Mouse (Mus musculus) lung, postnatal 10 days (tissue): ENCODE measurements at regions not wholly inside any gene's neighbourhood (a gene's known extent, or its start where the extent isn't known, plus 50 kb on each side); places are given as distances from the start of the nearest gene placed in this dataset.

ENCODE experiments used
- DNase-seq: peaks from one replicate; pipeline ENCODE4 v3.0.0; 2021

- no peak for DNase-seq
Measured at GRCm38 (mm10) chr8:49236021-49236821, 392.5 kb upstream of the Tenm3 start.

- no peak for DNase-seq
Measured at GRCm38 (mm10) chr8:49223841-49224420, 380.2 kb upstream of the Tenm3 start.

DNA sequence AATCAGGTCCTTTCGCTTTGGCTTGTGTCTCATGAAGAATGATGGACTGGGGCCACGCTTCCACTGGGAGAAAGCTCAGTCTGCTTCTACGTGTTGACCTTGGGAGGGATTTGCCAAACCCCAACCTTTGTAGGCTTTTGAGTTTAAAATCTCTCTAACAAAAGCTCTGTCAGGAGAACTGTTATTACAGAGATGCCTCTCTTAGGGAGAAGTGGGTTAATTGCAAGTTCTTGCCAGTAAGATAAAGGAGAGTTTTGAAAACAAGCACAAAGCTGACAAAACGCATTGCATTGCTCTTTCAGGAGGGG lies 351.5 kb upstream of the Tenm3 start:
- no peak for DNase-seq

DNA sequence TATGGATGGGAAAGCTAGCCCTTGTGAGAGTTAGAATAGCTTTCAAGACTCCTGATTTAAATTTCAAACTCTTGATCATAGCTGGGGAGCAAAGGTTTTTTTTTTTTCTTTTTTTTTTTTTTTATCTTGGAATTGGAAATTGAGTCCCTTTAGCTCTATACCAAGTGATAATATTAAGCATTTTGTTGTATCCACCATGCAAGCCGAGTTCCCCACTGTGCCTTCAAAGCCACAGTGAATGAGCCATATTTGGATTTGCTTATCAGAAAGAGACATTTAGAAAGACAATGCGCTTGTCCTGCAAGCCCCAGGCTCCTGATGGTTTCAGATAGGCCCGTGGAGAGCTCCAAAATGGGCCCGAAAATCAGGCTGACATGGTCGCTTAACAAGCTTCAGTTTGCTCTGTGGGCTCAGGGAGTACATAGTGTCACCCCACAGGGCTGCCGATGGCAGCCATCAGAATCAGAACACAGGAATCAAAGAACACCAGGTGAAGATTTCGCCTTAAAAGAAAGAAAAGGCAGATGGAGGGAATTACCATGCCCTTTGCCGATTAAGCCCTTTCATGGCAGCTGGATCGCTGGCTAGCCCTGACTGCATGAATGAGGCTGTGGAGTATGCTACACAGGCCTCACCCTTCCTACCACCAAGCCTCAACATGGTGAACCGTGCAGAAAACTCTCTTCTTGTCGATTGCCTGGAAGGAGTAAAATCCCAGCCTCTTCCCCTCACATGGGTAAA lies 351.0 kb upstream of the Tenm3 start:
- no peak for DNase-seq

GRCm38 (mm10) chr8:49186853-49187252 lies 343.1 kb upstream of the Tenm3 start:
- DNase-seq = no peak

DNA sequence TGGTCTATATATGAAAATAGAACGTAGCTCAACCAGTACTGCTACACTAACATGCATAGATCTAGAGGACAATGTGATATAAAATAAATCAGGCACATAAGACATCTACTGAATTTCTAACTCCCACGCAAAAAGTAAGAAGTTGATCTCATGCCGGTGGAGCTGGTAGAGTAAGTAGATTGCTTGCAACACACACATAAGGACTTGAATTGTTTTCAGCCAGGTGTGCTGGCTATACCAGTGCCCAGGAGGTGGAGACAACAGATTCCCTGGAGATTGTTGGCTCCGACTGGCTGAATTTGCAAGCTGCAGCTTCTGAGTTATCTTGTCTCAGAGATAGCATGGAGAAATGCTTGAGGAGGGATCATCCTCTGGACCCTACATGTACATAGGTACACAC lies 331.6 kb upstream of the Tenm3 start:
- no peak for DNase-seq

GRCm38 (mm10) chr8:49174956-49175355 lies 331.2 kb upstream of the Tenm3 start:
- no peak for DNase-seq

DNA sequence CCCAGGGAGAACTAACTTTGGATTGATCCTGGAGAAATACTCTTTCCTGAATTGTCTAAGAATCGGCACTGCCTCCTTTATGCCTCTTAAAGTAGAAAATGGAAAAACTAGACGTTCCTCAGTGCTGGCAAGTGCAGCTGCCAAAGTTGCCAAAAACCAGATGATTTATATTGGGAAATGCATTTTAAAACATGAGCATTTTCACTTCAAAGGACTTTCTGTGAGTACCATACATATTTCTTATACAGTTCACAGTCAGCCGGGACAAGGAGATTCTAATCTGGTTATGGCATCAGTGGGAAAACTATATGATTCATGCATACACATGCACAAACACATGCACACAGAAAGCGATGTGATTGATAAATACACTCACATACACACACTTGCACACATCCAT lies 315.6 kb upstream of the Tenm3 start:
- DNase-seq = no peak

DNA sequence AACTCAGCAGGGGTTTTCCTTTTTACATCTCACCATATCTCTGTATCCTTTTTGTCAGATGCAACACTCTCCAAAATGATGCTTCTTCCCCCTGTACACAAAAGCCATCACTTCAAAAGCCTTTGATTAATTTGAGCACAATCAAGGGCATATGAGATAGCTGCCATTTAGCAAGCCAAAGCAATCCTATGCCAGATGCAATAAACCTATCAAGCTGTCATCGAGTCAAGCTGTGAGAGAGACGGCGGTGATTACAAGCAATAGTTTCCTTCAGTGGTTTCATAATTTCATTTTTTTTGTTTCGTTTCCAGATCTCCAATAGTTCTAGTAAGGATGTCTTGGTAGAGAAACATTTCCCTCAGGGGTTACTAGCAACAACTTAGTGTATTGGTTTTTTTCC lies 314.4 kb upstream of the Tenm3 start:
- DNase-seq = no peak

- no peak for DNase-seq
Measured at GRCm38 (mm10) chr8:49136503-49137044, 292.8 kb upstream of the Tenm3 start.

- DNase-seq = no peak
Measured at GRCm38 (mm10) chr8:49109095-49109494, 265.3 kb upstream of the Tenm3 start.

- DNase-seq = no peak
Measured at GRCm38 (mm10) chr8:49108665-49109064, 264.9 kb upstream of the Tenm3 start.

GRCm38 (mm10) chr8:49106531-49106930 lies 262.8 kb upstream of the Tenm3 start:
- DNase-seq = no peak

GRCm38 (mm10) chr8:49101156-49101555 lies 257.4 kb upstream of the Tenm3 start:
- no peak for DNase-seq

- DNase-seq = no peak
Measured at GRCm38 (mm10) chr8:49084191-49084875, 240.6 kb upstream of the Tenm3 start.

- no peak for DNase-seq
Measured at GRCm38 (mm10) chr8:49069451-49069850, 225.7 kb upstream of the Tenm3 start.

DNA sequence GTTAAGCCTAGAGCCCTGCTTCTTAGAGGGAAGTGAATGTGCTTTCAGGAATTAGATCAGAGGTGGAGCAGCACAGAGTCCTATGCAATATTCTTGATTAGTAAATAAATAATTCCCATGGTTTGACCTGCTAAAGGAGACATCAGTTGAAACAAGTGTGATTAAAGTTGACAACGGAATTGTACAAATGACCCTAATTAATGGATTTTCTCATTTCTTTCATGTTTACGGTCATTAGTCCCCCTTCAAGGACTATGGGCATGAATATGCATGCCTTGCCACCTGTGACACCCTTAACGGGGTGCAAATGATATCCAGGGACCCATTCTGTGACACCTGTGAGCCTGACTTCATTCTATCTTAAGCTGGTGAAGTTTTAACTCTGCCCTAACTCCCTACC lies 219.5 kb upstream of the Tenm3 start:
- DNase-seq = no peak

DNA sequence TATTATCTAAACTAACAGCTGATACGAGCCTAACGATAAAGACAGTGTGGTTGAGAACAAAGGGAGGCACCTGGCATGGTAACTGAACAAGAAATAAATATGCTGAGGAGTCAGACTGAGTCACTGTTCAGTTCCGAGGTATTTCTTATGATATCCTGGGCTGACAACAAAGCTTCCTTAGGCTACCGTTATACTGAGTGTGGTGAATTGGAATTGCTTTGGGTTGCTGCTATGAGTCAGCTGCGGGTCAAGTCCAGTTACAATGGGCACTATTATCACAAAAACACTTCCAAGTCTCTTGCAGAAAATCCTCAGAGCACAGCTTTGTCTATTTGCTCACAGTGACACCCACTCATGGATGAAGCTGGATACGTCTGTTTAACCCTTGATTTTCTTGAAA lies 199.5 kb upstream of the Tenm3 start:
- no peak for DNase-seq

GRCm38 (mm10) chr8:49035970-49036700 lies 192.4 kb upstream of the Tenm3 start:
- no peak for DNase-seq

DNA sequence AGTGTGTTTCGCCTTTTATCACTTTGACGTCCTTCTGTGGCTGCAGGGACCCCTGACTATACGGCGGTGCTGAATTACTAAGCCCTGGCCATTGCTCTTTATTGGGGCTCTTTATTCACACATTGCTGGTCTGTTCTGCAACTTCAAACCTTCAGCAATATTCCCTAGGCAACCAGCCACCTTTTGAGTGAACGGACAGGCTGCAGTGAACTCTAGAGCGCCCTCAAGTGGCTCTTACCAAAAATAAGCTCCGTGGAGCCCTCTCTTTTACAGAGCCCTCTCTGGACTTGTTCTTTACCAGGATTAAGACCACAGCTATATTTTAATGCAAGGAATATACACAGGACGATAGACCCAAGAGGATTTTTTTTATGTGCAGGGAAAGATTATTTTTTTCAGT lies 191.8 kb upstream of the Tenm3 start:
- no peak for DNase-seq

DNA sequence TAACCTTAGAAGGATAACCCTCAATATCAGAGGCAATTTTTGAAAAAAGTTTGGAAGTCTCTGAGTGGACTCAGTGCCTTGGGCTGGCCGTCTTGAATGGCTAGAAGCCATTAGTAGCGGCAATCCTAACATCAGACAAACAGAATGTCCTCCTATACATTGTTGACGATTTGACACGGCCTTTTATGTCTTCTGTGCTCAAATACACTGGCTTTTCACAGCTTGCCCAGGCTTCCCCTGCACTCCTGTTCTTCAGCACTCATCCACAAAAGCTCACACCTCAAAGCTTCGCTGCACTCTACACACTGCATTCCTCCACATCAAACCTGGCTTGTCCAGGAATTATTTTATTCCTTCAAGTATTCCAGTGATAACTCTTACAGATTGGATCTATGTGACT lies 186.5 kb upstream of the Tenm3 start:
- DNase-seq = no peak

GRCm38 (mm10) chr8:49017741-49018140 lies 174.0 kb upstream of the Tenm3 start:
- DNase-seq = no peak

- no peak for DNase-seq
Measured at GRCm38 (mm10) chr8:49015701-49016100, 171.9 kb upstream of the Tenm3 start.
